Mouse (Mus musculus) intestine, postnatal 0 days (tissue): ENCODE data around the gene Erp29. TPM values are rescaled to one million over a fixed set of nuclear protein-coding genes. Genes with fewer than 3 reads are reported as not detected.

ENCODE experiments used
- ATAC-seq: fragments of 200-750 bp; cut with Nextera tagmentation; 2 replicates; pipeline ENCODE4 v1.8.0; 2017; ENCODE audit warnings: mild to moderate bottlenecking, moderate TSS enrichment, moderate library complexity
- H3K27ac ChIP-seq: fragments of 300-500 bp; sonication (generic); 2 replicates; pipeline ENCODE4 v1.5.1; 2014; ENCODE audit warnings: mild to moderate bottlenecking, low read depth, low read length, moderate library complexity
- H3K27me3 ChIP-seq: fragments of 300-500 bp; sonication (generic); replicated peaks from 2 replicates; pipeline ENCODE4 v1.6.1; 2014; ENCODE audit warnings: low read length, mixed read lengths; ENCODE audit not compliant: control insufficient read depth, insufficient read depth
- H3K36me3 ChIP-seq: fragments of 300-500 bp; sonication (generic); 2 replicates; pipeline ENCODE4 v1.6.1; 2014; ENCODE audit warnings: mild to moderate bottlenecking, moderate library complexity; ENCODE audit not compliant: control insufficient read depth, insufficient read depth
- H3K4me1 ChIP-seq: fragments of 300-500 bp; sonication (generic); replicated peaks from 2 replicates; pipeline ENCODE4 v1.6.1; 2014; ENCODE audit warnings: antibody characterized with exemption, low read length, mixed read lengths; ENCODE audit not compliant: control insufficient read depth, insufficient read depth
- H3K4me2 ChIP-seq: fragments of 300-500 bp; sonication (generic); replicated peaks from 2 replicates; pipeline ENCODE4 v1.6.1; 2014; ENCODE audit warnings: low read depth, mild to moderate bottlenecking, moderate library complexity
- H3K4me3 ChIP-seq: fragments of 300-500 bp; sonication (generic); 2 replicates; pipeline ENCODE4 v1.5.1; 2014; ENCODE audit warnings: low read depth, low read length
- H3K9ac ChIP-seq: fragments of 300-500 bp; sonication (generic); 2 replicates; pipeline ENCODE4 v1.6.1; 2014; ENCODE audit warnings: mild to moderate bottlenecking, low read depth, low read length
- H3K9me3 ChIP-seq: fragments of 300-500 bp; sonication (generic); 2 replicates; pipeline ENCODE4 v1.6.1; 2016; ENCODE audit warnings: mixed run types; ENCODE audit not compliant: control insufficient read depth
- CTCF ChIP-seq: sonication (generic); IDR thresholded peaks from 2 replicates; pipeline ENCODE4 v1.5.1; 2016; ENCODE audit warnings: low read depth, mild to moderate bottlenecking, control low read depth, antibody characterized with exemption, moderate library complexity
- WGBS: fragments of 180-500 bp; shearing (Covaris S2); extraction: QIAGEN DNeasy Blood & Tissue Kit; methylation state at CpG from one replicate; pipeline ENCODE4 v1.1.7; 2014; 5-methylcytosine and 5-hydroxymethylcytosine counted together
- polyA plus RNA-seq: library from polyadenylated mRNA; unstranded; fragments of >200 nt; fragmentation: Nextera tagmentation; extraction: Ambion mirVana; gene quantifications from 2 replicates; pipeline ENCODE4 v1.2.1, GENCODE M21; 2015

Erp29 gene
- polyA plus RNA-seq, 1 experiment from 2014 or later, result 164 TPM

- no peak overlapping the region for H3K9ac ChIP-seq
- no peaks in the 10 kb centered on the region for H3K4me1 ChIP-seq
- ATAC-seq, result no peak
- peaks cover 83% of the 10 kb centered on the region for H3K36me3 ChIP-seq
- no peak for TF ChIP-seq CTCF
- H3K9me3 ChIP-seq, result no peaks in the 10 kb centered on the region
- H3K4me3 ChIP-seq, result no peak overlapping the region
- H3K27me3 ChIP-seq, result no peaks in the 10 kb centered on the region
- H3K27ac ChIP-seq, result peak overlapping the region; percentile 21; the same call in 1 of the 2 replicates
- H3K4me2 ChIP-seq, result no peak overlapping the region
- 79% methylated on average over 5 of the region's 5 CpGs for WGBS
Observed at GRCm38 (mm10) chr5:121438131-121438530, 14.2 kb downstream of the Erp29 start.

GRCm38 (mm10) chr5:121428954-121429353 is 23.4 kb downstream of the Erp29 start:
- H3K9ac ChIP-seq, result no peak overlapping the region
- H3K27ac ChIP-seq, result no peak overlapping the region
- no peak overlapping the region for H3K4me3 ChIP-seq
- no peak for ATAC-seq
- no peaks in the 10 kb centered on the region for H3K9me3 ChIP-seq
- H3K27me3 ChIP-seq, result no peaks in the 10 kb centered on the region
- H3K4me1 ChIP-seq, result no peaks in the 10 kb centered on the region
- H3K36me3 ChIP-seq, result peaks cover 95% of the 10 kb centered on the region
- H3K4me2 ChIP-seq, result no peak overlapping the region
- 90% methylated on average over 3 of the region's 3 CpGs for WGBS
- TF ChIP-seq CTCF, result no peak

GRCm38 (mm10) chr5:121423297-121423696 is 29.0 kb downstream of the Erp29 start:
- Histone ChIP-seq H3K9ac (no peak overlapping the region), H3K27ac (no peak overlapping the region), H3K4me1 (no peaks in the 10 kb centered on the region), H3K4me3 (no peak overlapping the region), H3K27me3 (no peaks in the 10 kb centered on the region), H3K4me2 (no peak overlapping the region), H3K36me3 (peaks cover 96% of the 10 kb centered on the region), H3K9me3 (no peaks in the 10 kb centered on the region)
- no peak for TF ChIP-seq CTCF
- WGBS, result 63% methylated on average over 10 of the region's 10 CpGs
- peak; percentile 60 for ATAC-seq

- no peak for ATAC-seq
Observed at GRCm38 (mm10) chr5:121422787-121423186, 29.5 kb downstream of the Erp29 start.

GRCm38 (mm10) chr5:121420721-121421120 is 31.6 kb downstream of the Erp29 start:
- H3K9me3 ChIP-seq, result no peaks in the 10 kb centered on the region
- H3K4me2 ChIP-seq, result no peak overlapping the region
- H3K27me3 ChIP-seq, result no peaks in the 10 kb centered on the region
- no peak for ATAC-seq
- H3K9ac ChIP-seq, result no peak overlapping the region
- no peak overlapping the region for H3K4me3 ChIP-seq
- no peaks in the 10 kb centered on the region for H3K4me1 ChIP-seq
- 90% methylated on average over 9 of the region's 9 CpGs for WGBS
- H3K27ac ChIP-seq, result no peak overlapping the region
- H3K36me3 ChIP-seq, result peaks cover 96% of the 10 kb centered on the region
- no peak for TF ChIP-seq CTCF

More at GRCm38 (mm10) chr5:121422787-121423186, 29.5 kb downstream of the Erp29 start:
- no peaks in the 10 kb centered on the region for H3K27me3 ChIP-seq
- H3K4me2 ChIP-seq, result no peak overlapping the region
- no peak overlapping the region for H3K27ac ChIP-seq
- H3K36me3 ChIP-seq, result peaks cover 96% of the 10 kb centered on the region
- H3K9ac ChIP-seq, result no peak overlapping the region
- no peaks in the 10 kb centered on the region for H3K4me1 ChIP-seq
- H3K4me3 ChIP-seq, result no peak overlapping the region
- TF ChIP-seq CTCF, result no peak
- WGBS, result 84% methylated on average over 6 of the region's 6 CpGs
- no peaks in the 10 kb centered on the region for H3K9me3 ChIP-seq

- peak overlapping the region; percentile 35 for H3K27ac ChIP-seq
- H3K4me1 ChIP-seq, result no peaks in the 10 kb centered on the region; the same call in 1 of the 2 replicates
- no peak for ATAC-seq
- no peak for TF ChIP-seq CTCF
- no peak overlapping the region for H3K9ac ChIP-seq
- peaks cover 51% of the 10 kb centered on the region for H3K36me3 ChIP-seq
- WGBS, result 45% methylated on average over 4 of the region's 4 CpGs
- H3K4me3 ChIP-seq, result no peak overlapping the region
- no peaks in the 10 kb centered on the region for H3K27me3 ChIP-seq
- H3K4me2 ChIP-seq, result no peak overlapping the region
- H3K9me3 ChIP-seq, result no peaks in the 10 kb centered on the region
Observed at GRCm38 (mm10) chr5:121410975-121411374, 41.3 kb downstream of the Erp29 start.

GRCm38 (mm10) chr5:121407856-121408255 is 44.5 kb downstream of the Erp29 start:
- H3K4me3 ChIP-seq, result no peak overlapping the region
- no peaks in the 10 kb centered on the region; the same call in 1 of the 2 replicates for H3K4me1 ChIP-seq
- no peak overlapping the region for H3K9ac ChIP-seq
- no peak for TF ChIP-seq CTCF
- H3K4me2 ChIP-seq, result no peak overlapping the region
- no peaks in the 10 kb centered on the region for H3K9me3 ChIP-seq
- H3K27me3 ChIP-seq, result no peaks in the 10 kb centered on the region
- H3K27ac ChIP-seq, result no peak overlapping the region; the same call in 1 of the 2 replicates
- ATAC-seq, result peak; percentile 19; the same call in 1 of the 2 replicates
- H3K36me3 ChIP-seq, result peaks cover 23% of the 10 kb centered on the region
- WGBS, result 72% methylated on average over 8 of the region's 8 CpGs
